Mouse (Mus musculus): ENCODE measurements around the gene Acp2. TPM values are rescaled to one million over a fixed set of nuclear protein-coding genes. Genes with fewer than 3 reads are reported as not detected.

Gene Acp2
- total RNA-seq, 2 experiments from 2014 or later = 52.5 to 53.5 TPM

GRCm38 (mm10) chr2:91190501-91190900, 12.2 kb upstream of the Acp2 start:
- no peak for DNase-seq (ENCODE audit: low spot score in 2 of 2)

- peak in 1 of 2 experiments; percentile 45 for DNase-seq (ENCODE audit: low spot score in 2 of 2)
Observed at GRCm38 (mm10) chr2:91194624-91195332, 7.9 kb upstream of the Acp2 start.

GRCm38 (mm10) chr2:91196577-91197001, 6.1 kb upstream of the Acp2 start:
- peak; percentile 54 to 81 for DNase-seq (ENCODE audit: low spot score in 2 of 2)

GRCm38 (mm10) chr2:91198888-91199287, 3.8 kb upstream of the Acp2 start:
- DNase-seq (ENCODE audit: low spot score in 2 of 2) = no peak

GRCm38 (mm10) chr2:91202972-91203656, 429 bp downstream of the Acp2 start:
- no peak for DNase-seq (ENCODE audit: low spot score in 2 of 2)

- DNase-seq (ENCODE audit: low spot score in 2 of 2) = no peak
Observed at GRCm38 (mm10) chr2:91206254-91206775, 3.6 kb downstream of the Acp2 start.

- no peak for DNase-seq (ENCODE audit: low spot score in 2 of 2)
Observed at GRCm38 (mm10) chr2:91213311-91213710, 10.6 kb downstream of the Acp2 start.

- no peak for DNase-seq (ENCODE audit: low spot score in 2 of 2)
Observed at GRCm38 (mm10) chr2:91217032-91217431, 14.3 kb downstream of the Acp2 start.

- no peak for DNase-seq (ENCODE audit: low spot score in 2 of 2)
Observed at GRCm38 (mm10) chr2:91220501-91220900, 17.8 kb downstream of the Acp2 start.

GRCm38 (mm10) chr2:91223614-91224013, 20.9 kb downstream of the Acp2 start:
- no peak for DNase-seq (ENCODE audit: low spot score in 2 of 2)

GRCm38 (mm10) chr2:91229735-91230134, 27.1 kb downstream of the Acp2 start:
- peak in 1 of 2 experiments; percentile 44 for DNase-seq (ENCODE audit: low spot score in 2 of 2)

- peak; percentile 84 to 88 for DNase-seq (ENCODE audit: low spot score in 2 of 2)
Observed at GRCm38 (mm10) chr2:91236601-91237510, 34.2 kb downstream of the Acp2 start, which contains the start of gene Ddb2. TSS of gene Ddb2 (minus strand) at chr2:91236982.

GRCm38 (mm10) chr2:91237511-91238080, 34.9 kb downstream of the Acp2 start:
- DNase-seq (ENCODE audit: low spot score in 2 of 2) = peak in 1 of 2 experiments; percentile 22

- DNase-seq (ENCODE audit: low spot score in 2 of 2) = no peak
Observed at GRCm38 (mm10) chr2:91242547-91242946, 39.9 kb downstream of the Acp2 start.

GRCm38 (mm10) chr2:91243416-91243815, 40.7 kb downstream of the Acp2 start:
- DNase-seq (ENCODE audit: low spot score in 2 of 2) = peak; percentile 80 to 90

- DNase-seq (ENCODE audit: low spot score in 2 of 2) = no peak
Observed at GRCm38 (mm10) chr2:91244557-91245228, 42.0 kb downstream of the Acp2 start.

GRCm38 (mm10) chr2:91248366-91248765, 45.7 kb downstream of the Acp2 start:
- no peak for DNase-seq (ENCODE audit: low spot score in 2 of 2)

- no peak for DNase-seq (ENCODE audit: low spot score in 2 of 2)
Observed at GRCm38 (mm10) chr2:91252001-91252400, 49.3 kb downstream of the Acp2 start.

GRCm38 (mm10) chr2:91252512-91252911, 49.8 kb downstream of the Acp2 start:
- DNase-seq (ENCODE audit: low spot score in 2 of 2) = no peak

GRCm38 (mm10) chr2:91254725-91255380, 52.2 kb downstream of the Acp2 start:
- no peak for DNase-seq (ENCODE audit: low spot score in 2 of 2)
